Mouse (Mus musculus): ENCODE measurements around the gene Cacnb1. TPM values are rescaled to one million over a fixed set of nuclear protein-coding genes. Genes with fewer than 3 reads are reported as not detected.

The Cacnb1 gene
- polyA plus RNA-seq, 1 experiment = 79.4 TPM

- TF ChIP-seq CTCF (IDR thresholded peaks at IDR 0.05; ENCODE audit: control insufficient read depth, insufficient read depth, insufficient replicate concordance, low read depth, low read length) (no peak), POLR2A (IDR thresholded peaks at IDR 0.05; ENCODE audit: control insufficient read depth, low read depth, low read length) (no peak)
- Histone ChIP-seq H3K36me3 (ENCODE audit: control insufficient read depth, insufficient read depth, low read length) (no peaks in the 10 kb centered on the region), H3K27ac (ENCODE audit: control insufficient read depth, insufficient read depth, low read depth, low read length) (peak overlapping the region; percentile 93), H3K4me1 (ENCODE audit: control insufficient read depth, insufficient read depth, low read length) (peaks cover 11% of the 10 kb centered on the region), H3K4me3 (ENCODE audit: control insufficient read depth, low read depth, low read length) (peak overlapping the region; percentile 99), H3K27me3 (ENCODE audit: control insufficient read depth, insufficient read depth, low read length) (no peaks in the 10 kb centered on the region)
These were observed 4.5 kb upstream of the Cacnb1 start for GRCm38 (mm10) chr11:98027297-98027688.

- Histone ChIP-seq H3K4me3 (ENCODE audit: control insufficient read depth, low read depth, low read length) (peak within 1 kb of the TSS; percentile 99), H3K4me1 (ENCODE audit: control insufficient read depth, insufficient read depth, low read length) (peaks cover 11% of the 10 kb centered on the region), H3K27ac (ENCODE audit: control insufficient read depth, insufficient read depth, low read depth, low read length) (peak within 1 kb of the TSS; percentile 93), H3K36me3 (ENCODE audit: control insufficient read depth, insufficient read depth, low read length) (no peaks in the 10 kb centered on the region), H3K27me3 (ENCODE audit: control insufficient read depth, insufficient read depth, low read length) (no peaks in the 10 kb centered on the region)
- TF ChIP-seq POLR2A (IDR thresholded peaks at IDR 0.05; ENCODE audit: control insufficient read depth, low read depth, low read length) (peak; percentile 97), CTCF (IDR thresholded peaks at IDR 0.05; ENCODE audit: control insufficient read depth, insufficient read depth, insufficient replicate concordance, low read depth, low read length) (no peak)
These were observed 3.9 kb upstream of the Cacnb1 start, which contains the start of gene Rpl19 for GRCm38 (mm10) chr11:98026570-98027296. Gene Rpl19 (plus strand): TSS chr11:98026710.

- no peaks in the 10 kb centered on the region for H3K27me3 ChIP-seq (ENCODE audit: control insufficient read depth, insufficient read depth, low read length)
These were observed 3.4 kb upstream of the Cacnb1 start for GRCm38 (mm10) chr11:98026248-98026569.

GRCm38 (mm10) chr11:98024516-98024915 is 1.7 kb upstream of the Cacnb1 start:
- H3K27ac ChIP-seq (ENCODE audit: control insufficient read depth, insufficient read depth, low read depth, low read length) = peak overlapping the region; percentile 24; the same call in 1 of the 2 replicates
- no peak for TF ChIP-seq POLR2A (IDR thresholded peaks at IDR 0.05; ENCODE audit: control insufficient read depth, low read depth, low read length)
- TF ChIP-seq CTCF (IDR thresholded peaks at IDR 0.05; ENCODE audit: control insufficient read depth, insufficient read depth, insufficient replicate concordance, low read depth, low read length) = no peak
- no peak overlapping the region for H3K4me3 ChIP-seq (ENCODE audit: control insufficient read depth, low read depth, low read length)
- H3K4me1 ChIP-seq (ENCODE audit: control insufficient read depth, insufficient read depth, low read length) = peaks cover 19% of the 10 kb centered on the region
- no peaks in the 10 kb centered on the region for H3K36me3 ChIP-seq (ENCODE audit: control insufficient read depth, insufficient read depth, low read length)
- H3K27me3 ChIP-seq (ENCODE audit: control insufficient read depth, insufficient read depth, low read length) = no peaks in the 10 kb centered on the region

More at GRCm38 (mm10) chr11:98026248-98026569, 3.4 kb upstream of the Cacnb1 start:
- Histone ChIP-seq H3K27ac (ENCODE audit: control insufficient read depth, insufficient read depth, low read depth, low read length) (peak overlapping the region; percentile 93), H3K36me3 (ENCODE audit: control insufficient read depth, insufficient read depth, low read length) (no peaks in the 10 kb centered on the region), H3K4me3 (ENCODE audit: control insufficient read depth, low read depth, low read length) (peak overlapping the region; percentile 99), H3K4me1 (ENCODE audit: control insufficient read depth, insufficient read depth, low read length) (peaks cover 16% of the 10 kb centered on the region)
- TF ChIP-seq CTCF (IDR thresholded peaks at IDR 0.05; ENCODE audit: control insufficient read depth, insufficient read depth, insufficient replicate concordance, low read depth, low read length) (no peak), POLR2A (IDR thresholded peaks at IDR 0.05; ENCODE audit: control insufficient read depth, low read depth, low read length) (no peak)

GRCm38 (mm10) chr11:98022253-98022554 is 630 bp downstream of the Cacnb1 start:
- H3K4me3 ChIP-seq (ENCODE audit: control insufficient read depth, low read depth, low read length) = peak overlapping the region; percentile 85
- H3K4me1 ChIP-seq (ENCODE audit: control insufficient read depth, insufficient read depth, low read length) = peaks cover 17% of the 10 kb centered on the region
- H3K27ac ChIP-seq (ENCODE audit: control insufficient read depth, insufficient read depth, low read depth, low read length) = peak overlapping the region; percentile 76

GRCm38 (mm10) chr11:98021565-98022252 is 1.1 kb downstream of the Cacnb1 start:
- peaks cover 17% of the 10 kb centered on the region for H3K4me1 ChIP-seq (ENCODE audit: control insufficient read depth, insufficient read depth, low read length)
- peak overlapping the region; percentile 85 for H3K4me3 ChIP-seq (ENCODE audit: control insufficient read depth, low read depth, low read length)
- no peaks in the 10 kb centered on the region for H3K36me3 ChIP-seq (ENCODE audit: control insufficient read depth, insufficient read depth, low read length)
- no peaks in the 10 kb centered on the region for H3K27me3 ChIP-seq (ENCODE audit: control insufficient read depth, insufficient read depth, low read length)
- peak overlapping the region; percentile 76 for H3K27ac ChIP-seq (ENCODE audit: control insufficient read depth, insufficient read depth, low read depth, low read length)
- TF ChIP-seq POLR2A (IDR thresholded peaks at IDR 0.05; ENCODE audit: control insufficient read depth, low read depth, low read length) (no peak), CTCF (IDR thresholded peaks at IDR 0.05; ENCODE audit: control insufficient read depth, insufficient read depth, insufficient replicate concordance, low read depth, low read length) (no peak)

More at GRCm38 (mm10) chr11:98022253-98022554, 630 bp downstream of the Cacnb1 start:
- TF ChIP-seq CTCF (IDR thresholded peaks at IDR 0.05; ENCODE audit: control insufficient read depth, insufficient read depth, insufficient replicate concordance, low read depth, low read length) (no peak), POLR2A (IDR thresholded peaks at IDR 0.05; ENCODE audit: control insufficient read depth, low read depth, low read length) (no peak)
- Histone ChIP-seq H3K27me3 (ENCODE audit: control insufficient read depth, insufficient read depth, low read length) (no peaks in the 10 kb centered on the region), H3K36me3 (ENCODE audit: control insufficient read depth, insufficient read depth, low read length) (no peaks in the 10 kb centered on the region)

- H3K27ac ChIP-seq (ENCODE audit: control insufficient read depth, insufficient read depth, low read depth, low read length) = no peak overlapping the region
- TF ChIP-seq POLR2A (IDR thresholded peaks at IDR 0.05; ENCODE audit: control insufficient read depth, low read depth, low read length) = no peak
- no peaks in the 10 kb centered on the region for H3K27me3 ChIP-seq (ENCODE audit: control insufficient read depth, insufficient read depth, low read length)
- H3K4me1 ChIP-seq (ENCODE audit: control insufficient read depth, insufficient read depth, low read length) = peaks cover 17% of the 10 kb centered on the region
- no peaks in the 10 kb centered on the region for H3K36me3 ChIP-seq (ENCODE audit: control insufficient read depth, insufficient read depth, low read length)
- peak overlapping the region; percentile 85 for H3K4me3 ChIP-seq (ENCODE audit: control insufficient read depth, low read depth, low read length)
These were observed 1.7 kb downstream of the Cacnb1 start for GRCm38 (mm10) chr11:98021118-98021517.

Data from testis, adult 2 months (tissue).